Mouse (Mus musculus): ENCODE measurements at regions not wholly inside any gene's neighbourhood (a gene's known extent, or its start where the extent isn't known, plus 50 kb on each side); places are given as distances from the start of the nearest gene placed in this dataset.

GRCm38 (mm10) chr9:88181189-88181994 lies 145.6 kb upstream of the Nt5e start:
- no peak for TF ChIP-seq CTCF (IDR thresholded peaks at IDR 0.05; ENCODE audit: borderline replicate concordance, control insufficient read depth, extremely low read depth, insufficient read depth, low read length, poor library complexity)
- TF ChIP-seq POLR2A (IDR thresholded peaks at IDR 0.05; ENCODE audit: control insufficient read depth, extremely low read depth, insufficient read depth, low read length, poor library complexity) = no peak

Data from thymus, adult 2 months (tissue).